Mouse (Mus musculus) olfactory bulb, adult 2 months (tissue): ENCODE results near the gene Samd13. TPM values are rescaled to one million over a fixed set of nuclear protein-coding genes. Genes with fewer than 3 reads are reported as not detected.

Source experiments
- H3K27ac ChIP-seq: fragments of 200-500 bp; 2 replicates; pipeline ENCODE4 v1.5.1; 2012; ENCODE audit warnings: low read depth, low read length; ENCODE audit not compliant: insufficient read depth
- H3K4me1 ChIP-seq: fragments of 200-500 bp; 2 replicates; pipeline ENCODE4 v1.6.1; 2012; ENCODE audit warnings: low read length; ENCODE audit not compliant: control insufficient read depth, insufficient read depth
- H3K4me3 ChIP-seq: fragments of 200-500 bp; 2 replicates; pipeline ENCODE4 v1.5.1; 2012; ENCODE audit warnings: mild to moderate bottlenecking, low read depth, low read length, moderate library complexity; ENCODE audit not compliant: insufficient read depth
- CTCF ChIP-seq: fragments of 200-500 bp; IDR thresholded peaks from 2 replicates; pipeline ENCODE4 v1.5.1; 2012; ENCODE audit warnings: low read depth, mild to moderate bottlenecking, low read length, moderate library complexity; ENCODE audit not compliant: insufficient read depth
- POLR2A ChIP-seq: fragments of 200-500 bp; IDR thresholded peaks from 2 replicates; pipeline ENCODE4 v1.6.1; 2012; ENCODE audit warnings: mild to moderate bottlenecking, low read depth, low read length, moderate library complexity; ENCODE audit not compliant: insufficient read depth
- WGBS: fragments of 180-500 bp; shearing (Covaris S2); methylation state at CpG from one replicate; pipeline ENCODE4 v1.1.7; 2018; 5-methylcytosine and 5-hydroxymethylcytosine counted together
- polyA plus RNA-seq: library from polyadenylated mRNA; stranded (reverse); fragments of >200 nt; gene quantifications from 2 replicates; pipeline ENCODE4 v1.2.4, GENCODE M21; 2012; ENCODE audit warnings: low replicate concordance; ENCODE audit not compliant: missing spikeins, insufficient read depth, insufficient read length

Samd13 gene
- polyA plus RNA-seq, 1 experiment, result not detected

GRCm38 (mm10) chr3:146657433-146657832 is 28.0 kb downstream of the Samd13 start:
- WGBS, result 92% methylated on average over 5 of the region's 5 CpGs
- no peak overlapping the region for H3K27ac ChIP-seq

GRCm38 (mm10) chr3:146655111-146655577 is 30.2 kb downstream of the Samd13 start:
- Histone ChIP-seq H3K4me1 (no peaks in the 10 kb centered on the region), H3K4me3 (no peak overlapping the region), H3K27ac (no peak overlapping the region)
- WGBS, result 71% methylated on average over 2 of the region's 2 CpGs
- no peak for TF ChIP-seq POLR2A
- TF ChIP-seq CTCF, result no peak

More at GRCm38 (mm10) chr3:146657433-146657832, 28.0 kb downstream of the Samd13 start:
- no peak overlapping the region for H3K4me3 ChIP-seq
- TF ChIP-seq POLR2A, result no peak
- H3K4me1 ChIP-seq, result peaks cover 2% of the 10 kb centered on the region; the same call in 1 of the 2 replicates

GRCm38 (mm10) chr3:146653692-146654091 is 31.7 kb downstream of the Samd13 start:
- Histone ChIP-seq H3K27ac (no peak overlapping the region), H3K4me1 (no peaks in the 10 kb centered on the region), H3K4me3 (no peak overlapping the region)
- 63% methylated on average over 6 of the region's 6 CpGs for WGBS
- TF ChIP-seq POLR2A (no peak), CTCF (no peak)

DNA sequence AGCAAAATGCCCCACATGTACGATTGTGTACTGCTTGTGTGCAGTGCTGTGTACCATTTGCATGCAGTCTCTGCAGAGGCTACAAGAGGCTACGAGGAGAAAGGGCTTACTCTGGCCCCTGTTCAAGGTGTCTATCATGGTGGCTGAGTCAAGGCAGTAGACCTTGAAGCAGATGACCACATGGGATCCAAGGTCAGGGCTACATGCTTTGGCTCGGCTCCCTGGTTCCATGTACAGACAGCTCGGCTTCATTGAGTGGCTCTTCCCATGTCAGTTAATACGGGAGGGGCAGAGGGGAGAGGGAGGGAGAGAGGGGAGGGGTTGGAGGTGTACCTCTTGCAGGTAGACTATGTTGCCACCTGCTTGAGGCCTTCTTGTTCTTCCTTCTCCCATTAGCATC is 33.0 kb downstream of the Samd13 start:
- WGBS, result 89% methylated on average over 5 of the region's 5 CpGs
- H3K4me3 ChIP-seq, result no peak overlapping the region
- TF ChIP-seq POLR2A (no peak), CTCF (no peak)
- no peaks in the 10 kb centered on the region for H3K4me1 ChIP-seq
- H3K27ac ChIP-seq, result no peak overlapping the region

DNA sequence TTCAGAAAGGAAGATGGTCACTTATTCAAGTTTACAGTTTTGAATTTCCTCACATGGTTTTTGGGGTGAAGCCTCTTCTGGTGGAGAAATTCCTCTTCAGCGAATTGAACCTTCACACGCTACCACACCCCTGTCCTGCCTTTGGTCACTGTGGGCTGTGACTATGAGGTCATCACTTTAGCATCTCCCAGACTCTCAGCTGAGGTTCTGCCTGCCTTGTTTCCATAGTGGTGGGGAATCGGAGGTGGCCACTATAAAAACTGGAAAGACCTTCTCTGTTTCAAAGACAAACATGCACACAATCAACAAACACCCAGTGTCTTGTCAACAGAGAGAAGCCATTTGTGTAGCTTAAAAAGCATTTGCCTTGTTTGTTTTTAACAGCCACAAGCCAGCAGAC is 34.2 kb downstream of the Samd13 start, which contains the start of gene 4930503B20Rik:
4930503B20Rik (minus strand) TSS at position 101 of the 400 bp plus-strand sequence.
- TF ChIP-seq POLR2A (no peak), CTCF (no peak)
- WGBS, result 96% methylated on average over 3 of the region's 3 CpGs

DNA sequence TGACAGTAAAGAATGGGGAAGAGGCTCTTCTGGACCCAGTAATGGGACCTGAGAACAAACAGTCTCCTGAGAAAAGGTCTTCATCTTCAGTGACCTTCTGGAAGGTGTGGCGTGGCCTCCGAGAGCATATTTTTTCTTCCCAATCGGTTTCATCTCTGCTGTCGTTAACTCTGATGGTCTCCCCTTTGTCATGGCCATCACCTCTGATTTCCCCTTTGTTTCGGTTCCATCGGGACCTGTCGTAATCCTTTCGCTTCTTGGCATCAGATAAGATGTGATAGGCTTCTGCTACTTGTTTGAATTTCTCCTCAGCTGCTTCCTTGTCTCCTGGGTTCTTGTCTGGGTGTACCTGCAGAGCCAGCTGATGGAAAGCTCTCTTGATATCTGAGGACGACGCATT is 34.7 kb downstream of the Samd13 start:
- no peak overlapping the region for H3K4me3 ChIP-seq
- TF ChIP-seq CTCF (no peak), POLR2A (no peak)
- no peaks in the 10 kb centered on the region for H3K4me1 ChIP-seq
- WGBS, result 93% methylated on average over 10 of the region's 10 CpGs
- no peak overlapping the region for H3K27ac ChIP-seq

More for the DNA sequence above, 34.2 kb downstream of the Samd13 start, which contains the start of gene 4930503B20Rik:
- Histone ChIP-seq H3K27ac (no peak within 1 kb of the TSS), H3K4me3 (no peak within 1 kb of the TSS), H3K4me1 (no peaks in the 10 kb centered on the region)

DNA sequence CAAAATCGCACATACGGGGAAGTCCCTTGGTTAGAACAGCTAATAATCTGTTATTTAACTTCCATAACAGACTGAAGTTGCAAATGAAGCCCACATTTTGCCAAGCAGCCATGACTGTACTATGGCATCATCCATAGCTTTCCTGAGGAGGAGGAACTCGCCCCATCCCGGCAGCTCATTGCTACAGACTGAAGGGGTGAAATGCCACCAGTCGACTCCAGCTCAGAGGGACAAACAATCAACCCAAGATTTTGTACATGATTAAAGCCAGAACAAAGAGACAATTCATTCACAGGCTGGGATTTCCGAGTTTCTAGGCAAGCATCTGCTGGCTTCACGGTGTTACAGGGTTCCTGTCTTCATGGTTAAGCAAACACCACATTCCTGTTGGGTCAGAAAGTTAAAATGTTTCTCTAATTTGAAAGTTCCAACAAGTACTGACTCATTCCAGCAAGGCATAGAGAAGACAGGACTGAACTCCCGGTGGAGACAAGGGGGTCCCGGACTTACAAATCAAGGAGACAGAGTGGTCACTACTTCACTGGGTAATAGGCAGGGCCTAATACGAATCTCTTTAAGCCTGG is 36.0 kb downstream of the Samd13 start:
- TF ChIP-seq POLR2A, result no peak
- no peak for TF ChIP-seq CTCF
- Histone ChIP-seq H3K27ac (no peak overlapping the region), H3K4me1 (no peaks in the 10 kb centered on the region), H3K4me3 (no peak overlapping the region)
- WGBS, result 70% methylated on average over 10 of the region's 10 CpGs

DNA sequence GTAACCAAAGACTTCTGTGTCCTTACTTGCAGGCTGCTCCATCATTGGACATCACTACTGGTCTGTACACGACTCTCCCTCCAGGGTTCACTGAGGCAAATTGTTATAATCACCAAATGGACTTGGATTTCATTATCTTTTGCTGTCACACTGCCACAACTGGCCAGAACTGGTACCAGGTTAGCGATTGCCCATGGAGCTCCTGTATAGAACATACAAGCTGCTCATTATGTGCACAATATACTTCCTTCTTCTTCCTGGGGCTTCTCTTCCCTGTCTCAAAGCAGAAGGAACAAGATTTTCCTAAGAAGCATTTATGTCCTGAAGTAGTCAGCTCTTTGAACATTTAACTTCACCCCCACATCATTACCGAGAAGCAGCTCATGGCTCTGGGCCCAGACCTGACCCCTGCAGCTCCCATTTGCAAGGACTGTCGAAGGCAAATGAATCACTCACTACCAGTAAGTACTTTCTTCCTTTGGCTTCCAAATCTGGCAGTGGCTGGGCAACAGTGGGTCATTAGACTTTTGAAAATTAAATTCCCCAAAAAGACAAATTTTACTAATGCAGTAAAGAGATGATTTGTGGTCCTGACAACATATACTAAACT is 43.5 kb downstream of the Samd13 start:
- H3K27ac ChIP-seq, result no peak overlapping the region
- WGBS, result 29% methylated on average over 4 of the region's 4 CpGs
- no peaks in the 10 kb centered on the region for H3K4me1 ChIP-seq
- H3K4me3 ChIP-seq, result no peak overlapping the region
- no peak for TF ChIP-seq POLR2A
- no peak for TF ChIP-seq CTCF

DNA sequence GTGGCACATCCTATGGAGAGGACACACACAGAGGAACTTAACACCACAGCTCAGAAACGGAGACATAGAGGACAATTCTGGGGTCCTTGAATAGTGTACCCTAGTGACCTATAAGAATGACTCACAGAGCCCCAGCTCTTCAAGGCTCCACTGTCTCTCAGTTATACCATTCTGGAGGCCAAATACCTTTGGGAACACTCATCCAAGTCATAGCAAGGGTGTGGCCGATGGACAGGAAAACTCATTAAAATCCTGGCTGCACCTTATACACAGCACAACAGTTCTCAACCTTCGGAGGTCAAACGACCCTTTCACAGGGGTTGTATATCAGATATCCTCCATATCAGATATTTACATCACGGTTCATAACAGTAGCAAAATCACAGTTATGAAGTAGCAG is 52.9 kb downstream of the Samd13 start:
- whole genome bisulfite sequencing, result 90% methylated on average over 5 of the region's 5 CpGs
- TF ChIP-seq POLR2A, result no peak
- no peak for TF ChIP-seq CTCF
- Histone ChIP-seq H3K27ac (no peak overlapping the region), H3K4me3 (no peak overlapping the region), H3K4me1 (no peaks in the 10 kb centered on the region)
